Mouse (Mus musculus): ENCODE data around the gene Ahcy.
"Not testable (repeated sequence)": the region's sequence is repeated elsewhere in the genome, so short reads cannot be mapped to it uniquely, and the experiment has no call there.

Gene Ahcy

GRCm38 (mm10) chr2:155073978-155074765, at the start of gene Ahcy:
Gene Ahcy, minus strand, starts transcription at chr2:155074497.
- DNase-seq (ENCODE audit: low spot score in 2 of 2), result peak; percentile 83 to 84

DNA sequence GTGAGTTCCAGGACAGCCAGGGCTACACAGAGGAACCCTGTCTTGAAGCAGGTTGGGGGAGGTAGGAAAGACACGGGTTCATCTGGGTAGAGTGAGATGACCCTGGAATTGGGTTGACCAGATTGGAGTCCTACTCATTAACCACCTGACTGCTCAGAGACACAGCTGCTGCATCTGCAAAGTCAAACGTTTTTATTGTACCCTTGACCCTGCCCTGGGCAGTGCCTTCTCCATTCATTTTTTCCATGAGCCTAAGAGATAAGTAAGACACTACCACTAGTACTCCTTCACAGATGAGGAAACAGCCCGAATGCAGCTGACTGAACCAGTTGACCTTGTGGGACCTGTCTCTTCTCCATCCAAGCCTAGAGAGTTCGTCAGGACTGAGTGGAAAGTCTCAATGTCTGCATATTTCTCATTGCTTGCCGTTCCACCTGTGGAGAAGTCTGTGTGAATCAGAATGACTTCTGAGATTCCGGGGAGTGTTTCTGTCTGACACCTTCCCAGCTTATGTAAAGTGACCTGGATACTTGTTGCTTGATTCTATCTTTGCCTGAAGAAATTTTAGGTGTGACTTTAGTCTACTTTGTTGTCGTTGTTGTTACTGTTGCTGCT, 41.0 kb upstream of the Ahcy start:
- DNase-seq (ENCODE audit: low spot score in 2 of 2), result no peak

DNA sequence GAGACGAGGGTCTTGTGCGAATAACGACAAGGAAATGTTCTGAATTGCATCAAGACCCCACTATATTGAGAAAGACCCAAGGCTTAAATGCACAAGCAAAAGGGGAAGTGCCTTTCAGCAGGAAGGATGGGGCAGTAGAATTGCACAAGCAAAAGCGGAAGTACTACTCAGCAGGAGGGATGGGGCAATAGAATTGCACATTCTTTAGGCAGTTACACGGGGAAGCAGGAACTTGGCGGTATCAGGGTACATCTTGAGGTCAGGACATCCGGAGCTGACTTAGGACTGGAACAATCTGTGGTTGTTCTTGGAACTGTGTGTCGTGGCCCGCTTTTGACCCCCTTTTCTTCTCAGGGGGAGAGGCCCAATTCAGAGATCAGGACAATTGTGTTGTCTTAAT, 33.0 kb upstream of the Ahcy start:
- DNase-seq (ENCODE audit: low spot score in 2 of 2), result not testable (repeated sequence)

DNA sequence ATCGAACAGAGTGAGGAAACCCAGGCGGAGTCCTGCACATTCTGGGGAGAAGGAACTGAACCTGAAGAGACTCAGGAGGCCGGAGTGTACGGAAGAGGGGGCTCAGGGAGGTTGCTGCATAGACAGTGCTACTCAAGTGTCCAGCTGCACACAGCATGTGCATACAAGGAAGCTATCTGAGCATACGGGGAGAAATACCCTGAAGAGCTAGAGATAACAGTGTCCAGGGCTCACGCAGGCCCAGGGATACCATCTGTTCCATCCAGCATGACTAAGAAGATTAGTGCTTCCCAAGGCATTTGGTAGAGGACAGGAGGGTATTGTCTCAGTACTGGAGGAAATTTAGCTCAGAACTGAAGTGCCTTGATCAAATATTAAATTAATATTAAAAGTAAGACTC, 29.3 kb upstream of the Ahcy start:
- DNase-seq (ENCODE audit: low spot score in 2 of 2), result no peak

DNA sequence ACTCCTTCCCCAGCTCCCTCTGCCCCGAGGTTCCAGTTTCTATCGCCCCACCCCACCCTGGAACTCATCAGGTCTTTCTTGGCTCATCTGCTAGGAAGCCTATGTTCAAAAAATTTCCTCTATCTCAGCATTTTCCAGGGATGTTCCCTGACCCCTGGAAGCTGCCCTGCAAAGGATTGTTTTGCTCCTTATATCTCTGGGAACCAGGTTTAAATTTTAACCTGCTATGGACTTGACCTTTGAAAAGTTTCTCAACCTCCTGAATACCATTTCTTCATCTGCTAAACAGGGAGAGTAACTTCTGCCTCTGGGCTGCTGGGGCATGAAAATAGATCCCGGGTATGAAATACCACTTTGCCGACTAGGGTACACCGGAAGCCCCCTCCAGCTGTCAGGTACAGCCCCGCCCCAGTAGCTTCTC, 27.5 kb upstream of the Ahcy start:
- no peak for DNase-seq (ENCODE audit: low spot score in 2 of 2)

DNA sequence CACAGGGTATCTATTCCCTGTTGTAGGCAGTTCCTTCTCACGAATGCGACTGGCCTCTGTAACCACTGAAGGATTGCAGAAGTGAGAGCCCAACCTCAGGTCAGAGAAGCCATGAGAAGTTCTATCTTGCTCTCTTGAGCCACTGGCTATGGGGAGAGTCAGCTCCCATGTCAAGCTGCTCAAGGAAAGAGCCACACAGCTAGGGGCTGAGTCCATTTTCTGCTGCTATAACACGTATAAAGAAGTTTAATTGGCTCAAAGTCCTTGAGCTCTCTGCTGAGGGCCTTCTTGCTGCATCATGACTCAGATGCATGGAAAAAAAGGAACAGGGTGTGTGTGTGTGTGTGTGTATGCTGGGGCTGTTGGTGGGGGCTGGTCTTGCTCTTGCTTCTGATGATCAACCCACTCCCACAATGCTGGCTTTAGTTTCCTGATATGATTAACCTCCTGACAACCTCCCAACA, 26.5 kb upstream of the Ahcy start:
- DNase-seq (ENCODE audit: low spot score in 2 of 2), result no peak

GRCm38 (mm10) chr2:155099994-155100795, 25.9 kb upstream of the Ahcy start:
- DNase-seq (ENCODE audit: low spot score in 2 of 2), result no peak

DNA sequence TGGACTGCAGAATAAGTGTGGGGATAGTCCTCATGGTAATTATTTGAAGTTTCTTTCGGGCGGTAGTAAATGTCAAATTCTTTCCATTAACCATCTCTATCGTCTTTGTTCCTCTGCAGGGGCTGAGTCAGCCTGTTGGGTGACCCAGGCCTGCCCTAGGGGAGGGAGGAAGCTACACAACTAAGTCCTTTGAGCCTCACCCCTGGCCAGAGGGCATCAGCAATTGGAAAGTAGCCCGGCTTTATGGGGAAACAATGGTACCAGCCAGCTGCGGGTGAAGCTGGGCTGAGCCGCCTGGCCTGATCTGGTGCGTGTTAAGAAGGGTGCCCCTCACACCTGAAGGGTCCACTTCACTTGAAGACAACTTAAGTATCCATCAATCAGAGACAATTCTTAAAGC, 25.1 kb upstream of the Ahcy start:
- no peak for DNase-seq (ENCODE audit: low spot score in 2 of 2)

- peak in 1 of 2 experiments; percentile 11 for DNase-seq (ENCODE audit: low spot score in 2 of 2)
Observed at GRCm38 (mm10) chr2:155098720-155099380, 24.6 kb upstream of the Ahcy start.

- no peak for DNase-seq (ENCODE audit: low spot score in 2 of 2)
Observed at GRCm38 (mm10) chr2:155093418-155093817, 19.1 kb upstream of the Ahcy start.

GRCm38 (mm10) chr2:155091743-155092075, 17.4 kb upstream of the Ahcy start:
- no peak for DNase-seq (ENCODE audit: low spot score in 2 of 2)

DNA sequence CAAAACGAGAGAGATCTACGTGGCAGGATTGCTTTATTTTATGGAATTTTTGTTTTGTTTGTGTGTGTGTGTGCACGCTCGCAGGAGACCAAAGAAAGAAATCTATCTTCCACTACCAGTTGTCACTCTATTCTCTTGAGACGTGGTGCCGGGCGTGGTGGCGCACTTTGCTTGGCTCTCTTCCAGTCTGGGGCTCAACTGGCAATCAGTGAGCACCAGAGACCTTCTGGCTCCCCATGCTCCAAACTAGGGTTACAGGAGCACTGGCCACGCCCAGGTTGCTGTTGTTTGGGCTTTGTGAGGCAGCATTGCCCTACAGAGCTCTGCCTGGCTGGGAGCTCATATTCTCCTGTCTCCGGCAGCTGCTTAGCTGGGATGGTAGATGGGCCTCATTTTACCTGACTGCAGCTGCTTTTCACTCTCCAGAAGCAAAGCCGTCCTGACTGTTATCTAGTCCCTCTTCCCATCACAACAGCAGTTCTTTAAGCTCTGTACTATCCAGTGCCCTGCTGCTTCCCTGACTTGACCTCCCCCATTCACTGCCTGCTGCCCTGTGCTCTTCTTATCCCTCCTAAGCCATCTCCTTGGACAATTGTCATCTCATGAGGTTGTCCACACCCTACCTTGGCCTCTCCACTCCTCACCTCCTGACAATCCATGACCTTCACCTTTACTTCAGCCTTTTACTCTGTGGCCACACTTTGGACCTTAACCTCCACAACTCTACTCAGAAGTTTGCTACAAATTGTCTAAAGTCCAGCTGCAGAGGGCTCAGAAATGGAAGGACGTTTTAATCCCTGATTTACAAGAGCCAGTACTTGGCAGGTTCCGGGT, 16.8 kb upstream of the Ahcy start:
- DNase-seq (ENCODE audit: low spot score in 2 of 2), result no peak

DNA sequence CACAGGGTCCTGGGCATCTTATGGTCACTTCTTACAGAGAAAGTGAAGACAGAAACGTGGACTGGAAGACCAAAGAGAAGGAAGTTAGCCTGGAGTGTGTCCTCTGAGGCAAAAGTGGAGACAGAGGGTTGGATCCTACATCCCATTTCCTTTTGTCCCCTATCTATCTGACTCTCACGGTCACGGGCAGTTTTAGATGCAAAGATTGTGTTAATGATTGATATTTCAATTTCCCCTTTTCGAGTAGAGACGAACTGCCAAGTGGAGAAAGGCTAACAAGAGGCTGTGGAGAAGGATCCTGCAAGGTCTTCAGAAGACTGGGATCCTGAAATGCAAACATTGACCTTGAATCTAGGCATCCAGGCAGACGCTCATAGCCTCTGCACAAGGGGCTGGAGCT, 14.0 kb upstream of the Ahcy start:
- no peak for DNase-seq (ENCODE audit: low spot score in 2 of 2)

GRCm38 (mm10) chr2:155086328-155086727, 12.0 kb upstream of the Ahcy start:
- no peak for DNase-seq (ENCODE audit: low spot score in 2 of 2)

DNA sequence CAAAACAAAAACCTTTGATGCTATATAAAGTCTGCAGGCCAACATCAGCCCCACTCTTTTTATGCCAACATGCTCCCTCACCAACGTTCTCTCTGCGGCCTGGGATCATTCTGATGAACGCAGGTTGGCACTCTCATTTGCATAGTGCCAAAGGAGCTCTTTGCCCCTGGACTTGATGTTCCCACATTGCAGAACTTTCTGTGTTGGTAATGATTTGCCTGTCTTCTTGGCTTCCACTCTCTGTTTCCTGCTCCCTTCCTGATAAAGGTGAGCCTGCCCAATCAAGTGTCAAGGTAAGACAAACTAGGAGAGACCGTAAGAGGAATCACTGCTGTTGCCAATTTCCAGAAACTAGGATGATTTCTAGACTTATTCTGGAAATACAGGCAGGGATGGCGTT, 10.2 kb upstream of the Ahcy start:
- DNase-seq (ENCODE audit: low spot score in 2 of 2), result no peak

DNA sequence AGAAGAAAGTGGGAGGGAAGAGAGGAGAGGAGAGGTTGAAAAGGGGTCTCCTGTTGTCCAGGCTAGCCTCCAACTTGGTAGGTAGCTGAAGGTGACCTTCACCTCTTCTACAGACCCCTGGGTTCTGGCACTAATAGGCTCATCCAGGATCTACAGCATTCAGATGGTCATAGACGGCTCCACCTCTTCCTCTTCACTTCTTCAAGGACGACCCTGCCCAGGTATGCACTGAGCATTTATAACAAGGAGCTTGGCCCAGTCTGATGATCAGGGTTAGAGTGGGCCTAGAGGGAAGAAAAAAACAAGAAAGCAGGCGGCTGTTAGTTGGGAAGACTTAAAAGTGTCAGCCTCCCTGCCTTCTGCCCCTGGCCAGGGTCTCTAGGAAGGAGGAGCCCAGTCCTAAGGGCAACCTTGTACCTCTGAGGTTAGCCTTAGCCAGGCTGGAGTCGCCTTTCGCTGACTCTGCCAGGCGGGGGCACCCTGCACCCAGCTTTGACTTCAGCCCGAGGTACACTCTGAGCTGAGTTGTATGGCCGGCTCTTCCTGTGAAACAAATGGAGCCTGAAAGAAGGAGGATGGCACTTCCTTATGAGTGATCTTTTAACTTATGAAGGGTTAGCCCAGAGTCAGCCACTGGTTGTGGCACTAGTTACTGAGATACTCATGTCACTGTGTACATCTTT, 8.0 kb upstream of the Ahcy start:
- DNase-seq (ENCODE audit: low spot score in 2 of 2), result peak; percentile 60 to 72

GRCm38 (mm10) chr2:155081056-155081455, 6.8 kb upstream of the Ahcy start:
- DNase-seq (ENCODE audit: low spot score in 2 of 2), result no peak

DNA sequence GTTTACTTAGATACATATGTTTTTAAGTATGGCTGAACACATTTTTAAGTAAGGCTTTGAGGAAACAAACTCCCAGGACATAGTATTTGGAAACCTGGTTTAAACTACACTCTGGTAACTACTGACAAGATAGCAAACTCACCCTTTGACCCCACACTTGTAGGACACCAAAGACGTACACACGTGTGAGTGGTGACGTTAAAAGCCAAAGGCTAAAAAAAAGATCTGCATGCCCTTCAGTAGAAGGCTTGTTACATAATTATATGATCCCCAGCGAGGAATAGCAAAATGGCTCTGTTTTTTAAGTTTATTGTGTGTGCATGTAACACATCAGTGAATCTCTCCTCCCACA, 5.9 kb upstream of the Ahcy start:
- no peak for DNase-seq (ENCODE audit: low spot score in 2 of 2)

DNA sequence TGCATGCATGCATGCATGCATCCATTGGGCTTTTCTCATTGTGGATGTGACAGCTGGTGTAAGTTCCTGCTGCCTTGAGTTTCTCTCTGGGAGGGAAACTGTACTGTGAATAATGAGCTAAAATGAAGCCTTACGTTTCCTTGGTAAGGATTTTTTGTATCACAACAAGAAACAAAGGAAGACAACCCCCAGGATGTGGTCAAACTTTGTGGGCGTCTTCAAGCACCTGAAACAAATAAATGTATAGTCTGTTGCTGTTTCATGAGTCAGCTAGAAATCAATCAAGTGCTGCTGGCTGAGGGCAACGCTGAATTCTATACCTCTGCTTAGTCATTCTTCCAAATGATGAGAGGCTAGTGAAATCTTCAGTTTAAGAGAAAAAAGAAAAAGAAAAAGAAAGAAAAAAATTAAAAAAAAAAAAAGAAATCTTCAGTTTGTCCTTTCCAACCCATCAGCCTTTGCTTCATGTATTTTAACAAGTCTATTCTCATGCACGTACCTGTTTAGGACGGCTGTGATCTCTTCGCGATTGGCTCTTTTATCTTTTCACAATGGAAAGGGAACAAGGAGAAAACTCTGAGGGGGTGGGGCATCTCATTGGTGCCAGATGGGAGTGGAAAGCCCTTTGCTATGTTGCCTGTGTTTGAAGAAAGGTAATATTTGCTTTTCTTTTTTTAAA, 5.3 kb upstream of the Ahcy start:
- peak; percentile 27 to 38 for DNase-seq (ENCODE audit: low spot score in 2 of 2)

- DNase-seq (ENCODE audit: low spot score in 2 of 2), result no peak
Observed at GRCm38 (mm10) chr2:155075649-155076048, 1.4 kb upstream of the Ahcy start.
